Mouse (Mus musculus): ENCODE measurements around the gene Ern1.
"Not testable (repeated sequence)": the region's sequence is repeated elsewhere in the genome, so short reads cannot be mapped to it uniquely, and the experiment has no call there.

Gene Ern1

GRCm38 (mm10) chr11:106481651-106482050, 6.0 kb downstream of the Ern1 start:
- DNase-seq (ENCODE audit: low read depth, low spot score), result no peak

- DNase-seq (ENCODE audit: low read depth, low spot score), result no peak
These were observed 7.1 kb downstream of the Ern1 start for GRCm38 (mm10) chr11:106480530-106480885.

GRCm38 (mm10) chr11:106479619-106480529, 7.8 kb downstream of the Ern1 start:
- DNase-seq (ENCODE audit: low read depth, low spot score), result no peak

DNA sequence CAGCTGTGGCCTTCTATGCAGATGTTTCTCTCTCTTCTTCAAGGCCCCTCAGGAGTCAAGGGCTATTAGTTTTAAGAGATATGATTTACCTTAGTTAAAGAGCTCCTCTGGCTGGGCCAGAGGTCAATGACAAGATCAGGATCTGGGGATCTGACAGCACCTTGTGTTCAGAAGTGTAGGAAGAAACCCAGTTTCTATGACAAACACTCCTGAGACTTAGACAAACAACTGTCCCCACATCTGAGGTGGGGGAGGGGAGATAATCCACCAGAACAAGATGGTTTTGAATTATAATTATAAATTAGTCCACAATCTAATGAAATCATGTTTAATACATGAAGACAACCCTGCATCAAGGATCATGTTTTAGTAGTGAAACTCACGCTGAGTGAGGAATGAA, 8.9 kb downstream of the Ern1 start:
- no peak for DNase-seq (ENCODE audit: low read depth, low spot score)

DNA sequence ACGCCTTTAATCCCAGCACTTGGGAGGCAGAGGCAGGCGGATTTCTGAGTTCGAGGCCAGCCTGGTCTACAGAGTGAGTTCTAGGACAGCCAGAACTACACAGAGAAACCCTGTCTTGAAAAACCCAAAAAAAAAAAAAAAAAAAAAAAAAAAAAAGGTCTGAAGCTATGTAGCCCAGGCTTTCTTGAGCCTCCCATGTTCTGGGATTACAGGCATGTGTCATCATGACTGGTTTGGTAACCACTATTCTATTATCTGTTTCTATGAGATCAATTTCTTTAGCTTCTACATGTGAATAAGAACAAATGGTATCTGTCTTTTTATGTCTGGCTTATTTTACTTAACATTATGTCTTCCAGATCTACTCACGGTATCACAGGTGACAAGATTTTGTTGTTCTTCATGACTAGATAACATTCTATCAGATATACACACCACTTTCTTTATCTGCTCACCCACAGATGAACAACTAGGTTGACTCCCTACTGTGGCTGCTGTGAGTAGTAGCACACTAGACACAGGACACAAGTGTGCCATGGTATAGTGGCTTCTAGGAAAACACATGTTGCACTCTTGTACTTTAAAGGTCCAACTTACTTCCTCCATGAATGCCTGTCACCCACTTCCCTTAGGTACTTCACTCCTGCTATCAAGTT, 10.0 kb downstream of the Ern1 start:
- no peak for DNase-seq (ENCODE audit: low read depth, low spot score)

- no peak for DNase-seq (ENCODE audit: low read depth, low spot score)
These were observed 12.3 kb downstream of the Ern1 start for GRCm38 (mm10) chr11:106475309-106475708.

DNA sequence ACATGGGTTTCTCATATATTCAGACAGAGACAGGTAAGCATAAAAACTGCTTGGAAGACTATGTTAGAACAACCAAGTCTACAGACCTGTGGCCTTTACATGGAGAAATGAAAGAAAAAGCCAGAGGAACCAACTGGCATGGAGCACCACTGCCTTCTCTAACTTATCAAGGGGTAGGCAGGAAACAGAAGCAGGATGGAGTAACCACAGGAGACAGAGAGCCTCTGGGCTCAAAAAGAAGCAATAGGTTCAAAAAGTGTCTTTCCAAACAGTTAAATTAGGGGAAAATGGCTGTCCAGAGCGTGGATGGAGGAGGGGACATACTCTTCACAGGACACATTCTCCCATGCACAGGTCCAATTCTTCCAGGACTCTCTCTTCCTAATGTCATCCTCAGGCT, 16.0 kb downstream of the Ern1 start:
- no peak for DNase-seq (ENCODE audit: low read depth, low spot score)

GRCm38 (mm10) chr11:106468509-106468908, 19.1 kb downstream of the Ern1 start:
- DNase-seq (ENCODE audit: low read depth, low spot score), result no peak

DNA sequence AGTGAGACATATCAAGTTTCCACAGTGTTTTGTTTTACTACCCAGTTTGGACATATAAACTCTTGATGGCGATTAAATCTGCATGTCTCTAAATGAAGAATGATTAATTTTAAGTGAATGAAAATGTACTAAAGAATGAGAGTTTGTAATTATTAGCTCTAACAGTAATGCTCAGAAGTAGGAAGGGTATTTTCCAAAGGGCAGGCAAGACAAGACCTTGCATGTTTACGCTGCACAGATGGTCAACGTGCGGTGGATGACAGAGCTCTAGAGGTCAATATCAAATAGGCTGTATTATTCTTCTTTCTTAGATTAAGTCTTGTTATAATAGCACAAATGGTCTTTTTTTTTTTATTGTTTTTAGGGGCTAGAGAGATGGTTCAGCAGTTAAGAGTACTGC, 21.7 kb downstream of the Ern1 start:
- no peak for DNase-seq (ENCODE audit: low read depth, low spot score)

- no peak for DNase-seq (ENCODE audit: low read depth, low spot score)
These were observed 22.1 kb downstream of the Ern1 start for GRCm38 (mm10) chr11:106465545-106465903.

GRCm38 (mm10) chr11:106464681-106465544, 22.7 kb downstream of the Ern1 start:
- DNase-seq (ENCODE audit: low read depth, low spot score), result no peak

DNA sequence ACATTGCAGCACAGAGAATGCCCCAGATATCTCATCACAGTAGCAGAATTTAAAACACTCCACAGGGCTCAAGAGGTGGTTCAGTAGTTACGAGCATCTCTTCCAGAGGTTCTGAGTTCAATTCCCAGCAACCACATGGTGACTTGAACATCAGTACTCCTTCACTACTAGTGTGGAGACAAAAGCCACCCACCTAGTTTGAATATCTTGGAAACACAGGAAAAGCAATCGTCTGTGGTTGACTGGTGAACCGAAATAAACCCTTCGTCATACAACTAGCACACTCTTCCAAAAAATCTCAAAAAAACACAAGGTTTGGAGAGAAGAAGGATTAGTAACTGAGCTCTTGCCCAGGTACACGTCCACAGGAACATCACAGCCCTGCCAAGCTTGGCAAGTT, 23.8 kb downstream of the Ern1 start:
- DNase-seq (ENCODE audit: low read depth, low spot score), result no peak

- DNase-seq (ENCODE audit: low read depth, low spot score), result no peak
These were observed 25.3 kb downstream of the Ern1 start for GRCm38 (mm10) chr11:106462309-106462708.

- no peak for DNase-seq (ENCODE audit: low read depth, low spot score)
These were observed 26.3 kb downstream of the Ern1 start for GRCm38 (mm10) chr11:106461145-106461932.

- DNase-seq (ENCODE audit: low read depth, low spot score), result no peak
These were observed 27.0 kb downstream of the Ern1 start for GRCm38 (mm10) chr11:106460671-106461070.

DNA sequence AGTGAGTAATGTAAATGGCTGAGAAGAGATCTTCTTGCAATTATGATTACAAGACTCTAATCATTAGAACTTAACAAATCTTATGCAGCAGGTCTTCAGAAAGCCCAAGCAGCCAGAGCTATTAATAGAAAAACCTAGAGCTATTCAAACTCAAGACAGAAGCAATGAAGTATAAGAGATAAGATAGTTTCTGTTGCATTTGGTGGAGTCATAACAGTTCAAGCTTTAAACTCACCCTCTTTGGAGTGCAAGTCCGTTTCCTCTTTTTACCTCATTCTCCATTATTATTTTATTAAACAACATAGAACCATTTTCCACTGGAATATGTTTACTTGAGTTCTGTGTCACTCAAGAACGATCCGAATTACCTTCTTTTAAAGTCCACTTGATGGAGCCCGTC, 29.1 kb downstream of the Ern1 start:
- DNase-seq (ENCODE audit: low read depth, low spot score), result no peak

DNA sequence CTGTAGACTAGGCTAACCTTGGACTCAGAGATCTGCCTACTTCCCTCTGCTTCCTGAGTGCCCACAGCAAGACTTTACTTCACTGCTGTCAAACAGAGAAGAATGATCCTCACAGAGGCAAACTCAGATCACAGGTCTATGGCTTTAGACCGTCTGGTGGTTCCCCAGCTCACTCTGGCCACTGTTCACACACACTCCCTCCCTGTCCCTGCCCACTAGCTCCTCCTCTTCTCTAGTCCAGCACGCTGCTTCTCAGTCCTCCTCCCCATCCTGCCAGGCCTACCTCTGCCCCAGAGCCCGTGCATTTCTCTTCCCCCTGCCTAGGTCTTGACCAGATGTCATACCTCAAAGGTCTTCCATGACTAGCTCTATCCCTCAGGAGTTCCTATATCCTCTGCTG, 44.0 kb downstream of the Ern1 start:
- DNase-seq (ENCODE audit: low read depth, low spot score), result no peak

- DNase-seq (ENCODE audit: low read depth, low spot score), result not testable (repeated sequence)
These were observed 45.1 kb downstream of the Ern1 start for GRCm38 (mm10) chr11:106442564-106442963.

DNA sequence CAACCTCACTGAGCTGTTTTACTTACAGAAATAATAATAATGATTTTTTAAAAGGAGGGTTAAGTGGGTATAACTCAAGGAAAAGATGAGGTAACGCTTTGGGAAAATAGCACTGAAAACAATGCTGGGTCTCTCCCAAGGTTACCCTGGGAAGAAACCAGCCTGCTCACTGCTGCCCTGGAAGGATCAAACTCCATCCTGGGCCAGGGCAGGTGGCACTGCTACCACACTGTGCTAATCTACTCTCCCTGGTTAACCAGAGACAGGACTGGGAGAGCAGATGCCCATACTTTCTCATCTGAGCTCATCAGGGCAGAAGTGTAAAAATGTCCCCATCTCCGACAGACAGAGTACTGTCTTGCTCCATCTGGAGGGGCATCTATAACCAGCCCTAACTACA, 47.3 kb downstream of the Ern1 start:
- DNase-seq (ENCODE audit: low read depth, low spot score), result no peak

- no peak for DNase-seq (ENCODE audit: low read depth, low spot score)
These were observed 48.3 kb downstream of the Ern1 start for GRCm38 (mm10) chr11:106439355-106439754.

DNA sequence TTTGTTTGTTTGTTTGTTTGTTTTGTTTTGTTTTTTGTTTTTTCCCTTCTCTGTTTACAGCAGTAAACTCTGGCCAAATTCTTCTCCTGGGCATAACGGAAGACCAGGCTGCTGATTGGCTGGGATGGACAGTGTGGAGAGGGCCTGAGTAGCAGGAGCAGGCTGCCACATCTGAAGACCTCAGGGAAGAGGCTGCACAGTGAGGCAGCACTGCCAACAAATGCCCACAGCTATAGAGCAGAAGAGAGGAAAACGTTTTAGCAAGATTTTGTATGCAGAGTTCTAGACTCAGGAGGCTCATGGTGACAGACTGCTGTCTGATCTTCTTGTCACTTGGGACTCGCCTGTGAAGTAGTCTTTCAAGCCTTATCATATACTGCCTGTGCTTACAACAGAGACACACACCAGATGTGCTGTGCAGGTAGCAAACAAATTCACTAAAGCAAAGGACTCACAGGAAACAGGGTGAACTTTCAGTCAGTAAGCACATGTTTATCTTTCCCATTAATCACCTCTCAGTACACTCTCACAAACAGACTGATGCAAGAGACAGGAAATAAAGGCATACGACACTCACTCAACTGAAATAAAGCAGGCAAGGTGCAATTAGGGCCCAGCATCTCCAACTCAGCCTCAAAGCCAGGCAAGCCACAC, 49.0 kb downstream of the Ern1 start:
- DNase-seq (ENCODE audit: low read depth, low spot score), result no peak

All from R1 (cell line).